24 mouse cellular contexts compared by ENCODE assay signal in the genomic region with DNA sequence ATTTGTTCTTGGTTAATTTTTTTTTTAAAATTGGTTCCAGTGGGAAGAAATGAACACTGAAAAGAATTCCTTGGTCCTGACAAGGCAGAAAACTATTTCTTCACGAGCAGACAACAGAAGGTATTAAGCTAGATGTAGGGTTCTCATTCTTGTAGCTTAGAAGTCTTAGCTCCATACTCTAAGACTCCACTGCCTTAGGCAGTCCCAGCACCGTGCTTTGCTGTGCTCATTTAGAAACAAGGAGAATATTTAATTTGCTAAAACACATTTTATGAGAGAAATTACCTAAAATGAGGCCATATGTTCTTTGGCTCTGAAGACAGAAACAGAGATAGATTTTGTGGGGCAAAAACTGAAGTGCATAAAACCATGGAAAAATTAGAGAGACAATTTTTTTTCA.
"Had no signal": no experiment of that assay in that cellular context is flagged by ENCODE, and none has a peak within 500 bp of the region (broad histone marks: within the 10 kb centered on the region; RNA-seq: fewer than 3 reads in every experiment).

No protein-coding gene starts in this region.

- ATAC-seq: inflammation-experienced regulatory T-cells, adult 6 months; intestine, embryonic 15.5 days; intestine, postnatal 0 days; liver, embryonic 12.5 days had no signal

- H3K27ac ChIP-seq: gastrocnemius, adult 2 months; heart, embryonic 10.5 days; hindbrain, embryonic 15.5 days; intestine, embryonic 15.5 days; layer of hippocampus, adult 2 months; limb, embryonic 13.5 days; limb, embryonic 15.5 days; liver, embryonic 12.5 days had no signal

- H3K9ac ChIP-seq: heart, embryonic 12.5 days; hindbrain, embryonic 13.5 days; hindbrain, embryonic 15.5 days; intestine, embryonic 15.5 days; limb, embryonic 13.5 days; limb, embryonic 15.5 days; liver, embryonic 12.5 days had no signal

- H3K27me3 ChIP-seq: heart, embryonic 12.5 days; hindbrain, embryonic 13.5 days; hindbrain, embryonic 15.5 days; intestine, embryonic 15.5 days; limb, embryonic 13.5 days; limb, embryonic 15.5 days; liver, embryonic 12.5 days had no signal

- H3K9me3 ChIP-seq: heart, embryonic 10.5 days; heart, embryonic 12.5 days; hindbrain, embryonic 13.5 days; hindbrain, embryonic 15.5 days; intestine, embryonic 15.5 days; limb, embryonic 13.5 days; limb, embryonic 15.5 days; liver, embryonic 12.5 days had no signal

- H3K4me3 ChIP-seq: gastrocnemius, adult 2 months; heart, embryonic 10.5 days; heart, embryonic 12.5 days; hindbrain, embryonic 13.5 days; hindbrain, embryonic 15.5 days; intestine, embryonic 15.5 days; layer of hippocampus, adult 2 months; limb, embryonic 13.5 days; limb, embryonic 15.5 days; liver, embryonic 12.5 days had no signal

- DNase-seq: gastrocnemius, adult 2 months; gastrocnemius, postnatal 10 days; gastrocnemius, postnatal 25 days; heart, adult 18-20 months; heart, postnatal 10 days; heart, postnatal 4 days; kidney, adult 18-20 months; kidney, adult 8-10 months; kidney, postnatal 10 days; kidney, postnatal 25 days; kidney, postnatal 4 days; layer of hippocampus, postnatal 36 days; left cerebral cortex, postnatal 4 days had no signal

- H3K4me1 ChIP-seq: heart, embryonic 10.5 days; heart, embryonic 12.5 days; hindbrain, embryonic 13.5 days; hindbrain, embryonic 15.5 days; intestine, embryonic 15.5 days; limb, embryonic 13.5 days; limb, embryonic 15.5 days; liver, embryonic 12.5 days had no signal

- H3K36me3 ChIP-seq: heart, embryonic 10.5 days; heart, embryonic 12.5 days; hindbrain, embryonic 13.5 days; hindbrain, embryonic 15.5 days; intestine, embryonic 15.5 days; limb, embryonic 13.5 days; limb, embryonic 15.5 days; liver, embryonic 12.5 days had no signal

- H3K4me2 ChIP-seq: heart, embryonic 12.5 days; hindbrain, embryonic 13.5 days; hindbrain, embryonic 15.5 days; intestine, embryonic 15.5 days; limb, embryonic 13.5 days; limb, embryonic 15.5 days; liver, embryonic 12.5 days had no signal
